In genomic region chr6:121634520-121634919, GRCm38 (mm10) we compare ENCODE assay signal across 19 mouse cellular contexts. TPM values are rescaled to one million over a fixed set of nuclear protein-coding genes. Genes with fewer than 3 reads are reported as not detected.
"Had no signal": no experiment of that assay in that cellular context is flagged by ENCODE, and none has a peak within 500 bp of the region (broad histone marks: within the 10 kb centered on the region; RNA-seq: fewer than 3 reads in every experiment).

No protein-coding gene starts in this region.

- H3K9me3 ChIP-seq: limb, embryonic 15.5 days; liver, embryonic 12.5 days; midbrain, embryonic 10.5 days; midbrain, embryonic 13.5 days; neural tube, embryonic 13.5 days; neural tube, embryonic 15.5 days had no signal

- DNase-seq: lung, adult 18-20 months; retina, postnatal 1 day; right cerebral cortex, adult 18-20 months; right cerebral cortex, postnatal 25 days; right cerebral cortex, postnatal 4 days; spleen, adult 18-20 months; thymus, adult 18-20 months; thymus, postnatal 14 days; thymus, postnatal 36 days had no signal

- H3K9ac ChIP-seq: limb, embryonic 15.5 days; liver, embryonic 12.5 days; liver, embryonic 14.5 days; midbrain, embryonic 13.5 days; neural tube, embryonic 13.5 days; neural tube, embryonic 15.5 days had no signal

- H3K36me3 ChIP-seq: limb, embryonic 15.5 days; liver, embryonic 12.5 days; midbrain, embryonic 10.5 days; midbrain, embryonic 13.5 days; neural tube, embryonic 13.5 days; neural tube, embryonic 15.5 days had no signal

- H3K27ac ChIP-seq: limb, embryonic 15.5 days; liver, embryonic 12.5 days; liver, embryonic 14.5 days; midbrain, embryonic 10.5 days; midbrain, embryonic 13.5 days; neural tube, embryonic 13.5 days; neural tube, embryonic 15.5 days had no signal

- H3K27me3 ChIP-seq: limb, embryonic 15.5 days; liver, embryonic 12.5 days; midbrain, embryonic 13.5 days; neural tube, embryonic 13.5 days; neural tube, embryonic 15.5 days had no signal

- ATAC-seq: liver, embryonic 12.5 days; midbrain, embryonic 13.5 days; midbrain, embryonic 16.5 days had no signal

- H3K4me3 ChIP-seq: limb, embryonic 15.5 days; liver, embryonic 12.5 days; midbrain, embryonic 10.5 days; midbrain, embryonic 13.5 days; myocyte; neural tube, embryonic 13.5 days; neural tube, embryonic 15.5 days had no signal

- H3K4me2 ChIP-seq: limb, embryonic 15.5 days; liver, embryonic 12.5 days; midbrain, embryonic 13.5 days; neural tube, embryonic 13.5 days; neural tube, embryonic 15.5 days had no signal

- H3K4me1 ChIP-seq: liver, embryonic 12.5 days had no signal

RNA-seq across cellular contexts. Expression of gene A2m, which starts 0.7 kb away (rescaled TPM):
- polyA plus RNA-seq: myocyte; small intestine, adult 2 months had no signal
